8 mouse cellular contexts compared by ENCODE assay signal in genomic region chr7:46640062-46640461, GRCm38 (mm10). TPM values are rescaled to one million over a fixed set of nuclear protein-coding genes. Genes with fewer than 3 reads are reported as not detected.
DNase-seq lines count a peak whose midpoint lies in the region; ATAC-seq lines count a peak whose summit lies in the region.

No protein-coding gene starts in this region.

- H3K79me2 ChIP-seq in macrophage (ENCODE audit: inconsistent target), result peaks cover 5% of the 10 kb centered on the region; the same call in 1 of the 2 replicates

- no peak for ATAC-seq in erythroblast, adult 5-6 weeks (replicated peaks; ENCODE audit: low FRiP score, poor library complexity, severe bottlenecking)
- ATAC-seq in CD4-positive, CD25-positive, alpha-beta regulatory T cell, adult 4 months, result peak; percentile 28
- peak; percentile 26 for ATAC-seq in granulocyte monocyte progenitor cell, adult 5-6 weeks (replicated peaks; ENCODE audit: poor library complexity, severe bottlenecking)

- H3K4me3 ChIP-seq in erythroblast, embryonic 14.5 days (replicated peaks), result peak overlapping the region; percentile 70
- H3K4me3 ChIP-seq in macrophage (ENCODE audit: inconsistent target), result peak overlapping the region; percentile 75

- H3K27me3 ChIP-seq in erythroblast, embryonic 14.5 days (ENCODE audit: control insufficient read depth), result peaks cover 12% of the 10 kb centered on the region

- H3K27ac ChIP-seq in macrophage, result no peak overlapping the region

- no peaks in the 10 kb centered on the region for H3K9me3 ChIP-seq in erythroblast, embryonic 14.5 days (ENCODE audit: control insufficient read depth, low read length)

- peaks cover 18% of the 10 kb centered on the region for H3K4me1 ChIP-seq in erythroblast, embryonic 14.5 days (ENCODE audit: control insufficient read depth)

- no peaks in the 10 kb centered on the region for H3K36me3 ChIP-seq in erythroblast, embryonic 14.5 days (ENCODE audit: control insufficient read depth)
- no peaks in the 10 kb centered on the region for H3K36me3 ChIP-seq in macrophage (ENCODE audit: inconsistent target)

- 15% methylated on average over 17 of the region's 17 CpGs for WGBS in macrophage (ENCODE audit: missing documents)

- no peak for DNase-seq in c-Kit-positive CD71-positive TER-119-positive erythroid progenitor cells, embryonic 14.5 days (ENCODE audit: low spot score)
- DNase-seq in frontal cortex, adult 2 months (ENCODE audit: extremely low spot score in 1 of 2, low spot score in 1 of 2), result no peak
- DNase-seq in layer of hippocampus, adult 18-20 months (ENCODE audit: low spot score in 2 of 2), result no peak

RNA-seq across cellular contexts. Expression of gene Sergef, which starts 0.5 kb away (rescaled TPM):
- 0.16 and 0.26 TPM in 2 replicates for polyA plus RNA-seq in erythroblast, embryonic 14.5 days (2012)
- not detected in 2 replicates for total RNA-seq in erythroblast, adult 5-6 weeks (2015; ENCODE audit: low replicate concordance)
- 0.43 TPM in 1 of 2 replicates, not detected in the other for total RNA-seq in erythroblast, adult 5-6 weeks (2017; ENCODE audit: low replicate concordance)
- polyA plus RNA-seq in CD4-positive, CD25-positive, alpha-beta regulatory T cell, adult 4 months (2017; shearing (Covaris generic)), result 10 to 100 TPM; 20.2 to 25.5 TPM
- total RNA-seq in granulocyte monocyte progenitor cell, adult 5-6 weeks (2014; fragmentation: Nextera tagmentation), result 11.2 and 24.1 TPM in 2 replicates
- total RNA-seq in granulocyte monocyte progenitor cell, adult 5-6 weeks (2017), result 10.4 and 12.4 TPM in 2 replicates
- 10 to 100 TPM; 10.2 to 58.9 (median 33.1) TPM for total RNA-seq in macrophage (2018; cell fraction: chromatin; rRNA removed)
- total RNA-seq in macrophage (2018; cell fraction: cytosol; rRNA removed), result 10 to 100 TPM in 21 of 26 experiments, 1 to 10 TPM in 5; 8.9 to 12.7 (median 11.0) TPM
- total RNA-seq in macrophage (2018; cell fraction: nucleus; rRNA removed), result 10 to 100 TPM in 19 of 26 experiments, 1 to 10 TPM in 7; 3.1 to 34.1 (median 15.8) TPM
- 7.7 to 12.6 TPM (median 8.8 TPM) in 3 replicates for polyA plus RNA-seq in macrophage (2018)
- 48.0 and 50.4 TPM in 2 replicates for polyA plus RNA-seq in frontal cortex, adult 2 months (2012; rRNA removed)
- total RNA-seq in layer of hippocampus, adult 18-20 months (2021), result 10 to 100 TPM; 47.9 to 50.8 TPM

RNA-seq across cellular contexts. Expression of gene Tph1, which starts 32.3 kb away (rescaled TPM):
- polyA plus RNA-seq in erythroblast, embryonic 14.5 days (2012), result not detected in 2 replicates
- not detected in 2 replicates for total RNA-seq in erythroblast, adult 5-6 weeks (2015; ENCODE audit: low replicate concordance)
- not detected in 2 replicates for total RNA-seq in erythroblast, adult 5-6 weeks (2017; ENCODE audit: low replicate concordance)
- polyA plus RNA-seq in CD4-positive, CD25-positive, alpha-beta regulatory T cell, adult 4 months (2017; shearing (Covaris generic)), result under 1 TPM in 1 of 2 experiments, not detected in 1; 0.48 TPM
- not detected in 2 replicates for total RNA-seq in granulocyte monocyte progenitor cell, adult 5-6 weeks (2014; fragmentation: Nextera tagmentation)
- 0.15 TPM in 1 of 2 replicates, not detected in the other for total RNA-seq in granulocyte monocyte progenitor cell, adult 5-6 weeks (2017)
- total RNA-seq in macrophage (2018; cell fraction: chromatin; rRNA removed), result not detected
- total RNA-seq in macrophage (2018; cell fraction: cytosol; rRNA removed), result under 1 TPM in 1 of 26 experiments, not detected in 25; 0.05 TPM
- not detected for total RNA-seq in macrophage (2018; cell fraction: nucleus; rRNA removed)
- polyA plus RNA-seq in macrophage (2018), result not detected in 3 replicates
- 0.27 and 0.34 TPM in 2 replicates for polyA plus RNA-seq in frontal cortex, adult 2 months (2012; rRNA removed)
- under 1 TPM in 1 of 2 experiments, not detected in 1; 0.23 TPM for total RNA-seq in layer of hippocampus, adult 18-20 months (2021)
